Mouse (Mus musculus) liver, embryonic 15.5 days (tissue): ENCODE measurements at regions not wholly inside any gene's neighbourhood (a gene's known extent, or its start where the extent isn't known, plus 50 kb on each side); places are given as distances from the start of the nearest gene placed in this dataset.

Experiments used
- ATAC-seq: fragments of 200-750 bp; cut with Nextera tagmentation; 2 replicates; pipeline ENCODE4 v1.8.0; 2017; ENCODE audit warnings: moderate number of reproducible peaks, mild to moderate bottlenecking, moderate library complexity; ENCODE audit not compliant: insufficient read depth
- H3K27ac ChIP-seq: fragments of 300-500 bp; sonication (generic); replicated peaks from 2 replicates; pipeline ENCODE4 v1.5.1; 2015; ENCODE audit warnings: mild to moderate bottlenecking, inconsistent platforms
- H3K27me3 ChIP-seq: fragments of 300-500 bp; sonication (generic); 2 replicates; pipeline ENCODE4 v1.6.1; 2015; ENCODE audit warnings: mild to moderate bottlenecking, inconsistent platforms
- H3K36me3 ChIP-seq: fragments of 300-500 bp; sonication (generic); replicated peaks from 2 replicates; pipeline ENCODE4 v1.6.1; 2015; ENCODE audit warnings: moderate library complexity, mild to moderate bottlenecking, inconsistent platforms
- H3K4me1 ChIP-seq: fragments of 300-500 bp; sonication (generic); replicated peaks from 2 replicates; pipeline ENCODE4 v1.6.1; 2015; ENCODE audit warnings: inconsistent platforms
- H3K4me2 ChIP-seq: fragments of 300-500 bp; sonication (generic); 2 replicates; pipeline ENCODE4 v1.6.1; 2015; ENCODE audit warnings: moderate library complexity, mild to moderate bottlenecking, inconsistent platforms
- H3K4me3 ChIP-seq: fragments of 300-500 bp; sonication (generic); replicated peaks from 2 replicates; pipeline ENCODE4 v1.5.1; 2015; ENCODE audit warnings: mild to moderate bottlenecking, inconsistent platforms
- H3K9ac ChIP-seq: fragments of 300-500 bp; sonication (generic); 2 replicates; pipeline ENCODE4 v1.6.1; 2015; ENCODE audit warnings: moderate library complexity, mild to moderate bottlenecking, inconsistent platforms
- H3K9me3 ChIP-seq: fragments of 300-500 bp; sonication (generic); replicated peaks from 2 replicates; pipeline ENCODE4 v1.6.1; 2016; ENCODE audit warnings: inconsistent platforms
- WGBS: fragments of 180-500 bp; shearing (Covaris S2); methylation state at CpG from one replicate; pipeline ENCODE4 v1.1.7; 2015; ENCODE audit warnings: mixed read lengths; ENCODE audit not compliant: insufficient replicate concordance; 5-methylcytosine and 5-hydroxymethylcytosine counted together

- H3K36me3 ChIP-seq, result no peaks in the 10 kb centered on the region
These were observed 362.8 kb downstream of the H2al1j start for GRCm38 (mm10) chrX:11690446-11690845.

GRCm38 (mm10) chrX:11691019-11691418 is 363.4 kb downstream of the H2al1j start:
- H3K4me3 ChIP-seq, result no peak overlapping the region
- no peak overlapping the region for H3K27ac ChIP-seq
- ATAC-seq, result no peak
- H3K4me1 ChIP-seq, result peaks cover 5% of the 10 kb centered on the region; the same call in 1 of the 2 replicates
- H3K36me3 ChIP-seq, result no peaks in the 10 kb centered on the region
- no peak overlapping the region for H3K4me2 ChIP-seq
- no peaks in the 10 kb centered on the region for H3K27me3 ChIP-seq
- H3K9ac ChIP-seq, result no peak overlapping the region
- H3K9me3 ChIP-seq, result no peaks in the 10 kb centered on the region
- WGBS, result 44% methylated on average over 4 of the region's 4 CpGs

More at GRCm38 (mm10) chrX:11690446-11690845, 362.8 kb downstream of the H2al1j start:
- Histone ChIP-seq H3K9me3 (no peaks in the 10 kb centered on the region), H3K4me3 (no peak overlapping the region), H3K27ac (no peak overlapping the region), H3K27me3 (no peaks in the 10 kb centered on the region), H3K4me2 (0 out of 2 replicates have a peak overlapping the region, but pooled peaks have one; percentile 32), H3K4me1 (peaks cover 5% of the 10 kb centered on the region; the same call in 1 of the 2 replicates), H3K9ac (no peak overlapping the region)
- ATAC-seq, result no peak
- WGBS, result 43% methylated on average over 5 of the region's 5 CpGs

GRCm38 (mm10) chrX:11696565-11696964 is 368.9 kb downstream of the H2al1j start:
- Histone ChIP-seq H3K9me3 (no peaks in the 10 kb centered on the region), H3K4me1 (peaks cover 7% of the 10 kb centered on the region; the same call in 1 of the 2 replicates), H3K36me3 (no peaks in the 10 kb centered on the region), H3K4me3 (no peak overlapping the region), H3K9ac (no peak overlapping the region), H3K27ac (no peak overlapping the region), H3K4me2 (no peak overlapping the region), H3K27me3 (0 out of 2 replicates have a peak, but pooled peaks cover 4% of the 10 kb centered on the region)
- 30% methylated on average over 4 of the region's 4 CpGs for WGBS
- ATAC-seq, result no peak

- H3K36me3 ChIP-seq, result no peaks in the 10 kb centered on the region
- peaks cover 7% of the 10 kb centered on the region; the same call in 1 of the 2 replicates for H3K4me1 ChIP-seq
- 0 out of 2 replicates have a peak, but pooled peaks cover 4% of the 10 kb centered on the region for H3K27me3 ChIP-seq
- H3K4me3 ChIP-seq, result no peak overlapping the region
- H3K9ac ChIP-seq, result no peak overlapping the region
- WGBS, result 56% methylated on average over 2 of the region's 2 CpGs
- H3K9me3 ChIP-seq, result no peaks in the 10 kb centered on the region
- no peak overlapping the region for H3K4me2 ChIP-seq
- ATAC-seq, result no peak
- H3K27ac ChIP-seq, result no peak overlapping the region
These were observed 373.5 kb downstream of the H2al1j start for GRCm38 (mm10) chrX:11701095-11701494.

GRCm38 (mm10) chrX:11705851-11706557 is 378.4 kb downstream of the H2al1j start:
- Histone ChIP-seq H3K9me3 (no peaks in the 10 kb centered on the region), H3K27me3 (no peaks in the 10 kb centered on the region; the same call in 1 of the 2 replicates), H3K4me2 (no peak overlapping the region), H3K4me3 (no peak overlapping the region), H3K36me3 (no peaks in the 10 kb centered on the region), H3K4me1 (no peaks in the 10 kb centered on the region), H3K9ac (no peak overlapping the region), H3K27ac (no peak overlapping the region)
- 43% methylated on average over 6 of the region's 6 CpGs for WGBS
- no peak for ATAC-seq

- Histone ChIP-seq H3K9ac (no peak overlapping the region), H3K27ac (no peak overlapping the region), H3K36me3 (no peaks in the 10 kb centered on the region), H3K9me3 (no peaks in the 10 kb centered on the region), H3K4me1 (no peaks in the 10 kb centered on the region), H3K27me3 (no peaks in the 10 kb centered on the region; the same call in 1 of the 2 replicates), H3K4me2 (no peak overlapping the region), H3K4me3 (no peak overlapping the region)
- ATAC-seq, result no peak
- WGBS, result 60% methylated on average over 6 of the region's 6 CpGs
These were observed 379.7 kb downstream of the H2al1j start for GRCm38 (mm10) chrX:11707330-11707729.

- no peak overlapping the region for H3K27ac ChIP-seq
- no peaks in the 10 kb centered on the region; the same call in 1 of the 2 replicates for H3K27me3 ChIP-seq
- 54% methylated on average over 6 of the region's 6 CpGs for WGBS
- H3K36me3 ChIP-seq, result no peaks in the 10 kb centered on the region
- H3K9ac ChIP-seq, result no peak overlapping the region
- H3K4me2 ChIP-seq, result no peak overlapping the region
- H3K9me3 ChIP-seq, result no peaks in the 10 kb centered on the region
- H3K4me1 ChIP-seq, result no peaks in the 10 kb centered on the region
- no peak for ATAC-seq
- H3K4me3 ChIP-seq, result no peak overlapping the region
These were observed 380.7 kb downstream of the H2al1j start for GRCm38 (mm10) chrX:11708325-11708724.

- Histone ChIP-seq H3K4me1 (no peaks in the 10 kb centered on the region), H3K36me3 (no peaks in the 10 kb centered on the region), H3K4me3 (no peak overlapping the region), H3K9ac (no peak overlapping the region), H3K27me3 (no peaks in the 10 kb centered on the region; the same call in 1 of the 2 replicates), H3K9me3 (no peaks in the 10 kb centered on the region), H3K27ac (no peak overlapping the region), H3K4me2 (no peak overlapping the region)
- WGBS, result 49% methylated on average over 4 of the region's 4 CpGs
- ATAC-seq, result no peak
These were observed 381.7 kb downstream of the H2al1j start for GRCm38 (mm10) chrX:11709326-11709725.

GRCm38 (mm10) chrX:11713423-11713822 is 385.8 kb downstream of the H2al1j start:
- no peaks in the 10 kb centered on the region for H3K36me3 ChIP-seq
- no peaks in the 10 kb centered on the region for H3K4me1 ChIP-seq
- no peaks in the 10 kb centered on the region for H3K27me3 ChIP-seq
- no peak overlapping the region for H3K9ac ChIP-seq
- no peak for ATAC-seq
- H3K4me2 ChIP-seq, result no peak overlapping the region
- 70% methylated on average over 3 of the region's 3 CpGs for WGBS
- H3K4me3 ChIP-seq, result no peak overlapping the region
- H3K27ac ChIP-seq, result no peak overlapping the region
- no peaks in the 10 kb centered on the region for H3K9me3 ChIP-seq

- no peaks in the 10 kb centered on the region for H3K27me3 ChIP-seq
- 38% methylated on average over 8 of the region's 8 CpGs for WGBS
These were observed 389.2 kb downstream of the H2al1j start for GRCm38 (mm10) chrX:11716773-11717172.

GRCm38 (mm10) chrX:11718778-11719177 is 391.2 kb downstream of the H2al1j start:
- Histone ChIP-seq H3K4me3 (no peak overlapping the region), H3K9ac (no peak overlapping the region), H3K36me3 (no peaks in the 10 kb centered on the region), H3K27me3 (no peaks in the 10 kb centered on the region), H3K27ac (no peak overlapping the region), H3K4me2 (no peak overlapping the region), H3K4me1 (no peaks in the 10 kb centered on the region), H3K9me3 (no peaks in the 10 kb centered on the region)
- 42% methylated on average over 2 of the region's 2 CpGs for WGBS
- ATAC-seq, result no peak

More at GRCm38 (mm10) chrX:11716773-11717172, 389.2 kb downstream of the H2al1j start:
- H3K27ac ChIP-seq, result no peak overlapping the region
- no peaks in the 10 kb centered on the region for H3K36me3 ChIP-seq
- no peak overlapping the region for H3K4me3 ChIP-seq
- H3K4me2 ChIP-seq, result no peak overlapping the region
- no peaks in the 10 kb centered on the region for H3K9me3 ChIP-seq
- H3K9ac ChIP-seq, result no peak overlapping the region
- ATAC-seq, result no peak
- no peaks in the 10 kb centered on the region for H3K4me1 ChIP-seq
